Mouse (Mus musculus) stomach, postnatal 0 days (tissue): ENCODE measurements at regions not wholly inside any gene's neighbourhood (a gene's known extent, or its start where the extent isn't known, plus 50 kb on each side); places are given as distances from the start of the nearest gene placed in this dataset.

Experiments used
- CTCF ChIP-seq: IDR thresholded peaks from 2 replicates; pipeline ENCODE4 v1.5.1; 2016; ENCODE audit warnings: antibody characterized with exemption, low read depth, mild to moderate bottlenecking, moderate library complexity
- EP300 ChIP-seq: optimal IDR thresholded peaks from 2 replicates; pipeline ENCODE3; 2016; ENCODE audit warnings: antibody characterized with exemption

DNA sequence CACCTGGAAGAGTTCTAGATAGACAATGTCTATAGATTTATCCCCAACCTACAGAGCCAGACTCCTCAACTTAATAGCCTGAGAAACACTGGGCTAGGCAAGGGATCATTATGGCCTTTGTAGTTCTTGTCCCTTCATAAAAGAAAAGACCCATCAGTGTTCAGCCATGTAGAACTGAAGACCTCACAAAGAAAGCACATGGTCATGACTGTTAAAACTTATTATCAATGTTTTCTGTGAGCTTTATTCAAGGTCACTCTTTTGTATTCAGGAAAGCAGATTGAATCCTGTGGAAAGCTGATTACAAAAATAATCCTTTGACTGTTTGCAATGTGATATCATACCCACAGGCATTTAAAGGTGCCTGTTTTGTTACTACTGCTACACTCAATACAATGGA is 226.9 kb upstream of the Prkd1 start:
- TF ChIP-seq EP300: no peak
- TF ChIP-seq CTCF: no peak
